ENCODE assay signal across 23 mouse cellular contexts in genomic region chr4:136112344-136112743, GRCm38 (mm10). TPM values are rescaled to one million over a fixed set of nuclear protein-coding genes. Genes with fewer than 3 reads are reported as not detected.
DNase-seq lines count a peak whose midpoint lies in the region; ATAC-seq and TF ChIP-seq lines count a peak whose summit lies in the region.
"Had no signal": no experiment of that assay in that cellular context is flagged by ENCODE, and none has a peak within 500 bp of the region (broad histone marks: within the 10 kb centered on the region; RNA-seq: fewer than 3 reads in every experiment).

No protein-coding gene starts in this region.

- no peak for DNase-seq in kidney, postnatal 14 days
- peak; percentile 28 to 43 for DNase-seq in natural killer cell, adult 2 months (ENCODE audit: low spot score in 2 of 2)
- DNase-seq in thymus, postnatal 4 days: peak; percentile 66
- DNase-seq: adrenal gland, adult 2 months; cerebellum, adult 8-10 months; gastrocnemius, adult 2 months; heart, postnatal 14 days; kidney, postnatal 36 days; right cerebral cortex, adult 18-20 months had no signal

- no peaks in the 10 kb centered on the region for H3K9me3 ChIP-seq in kidney, embryonic 16.5 days (ENCODE audit: low read length)
- no peaks in the 10 kb centered on the region for H3K9me3 ChIP-seq in intestine, embryonic 16.5 days (ENCODE audit: control insufficient read depth, low read length)
- no peaks in the 10 kb centered on the region for H3K9me3 ChIP-seq in intestine, postnatal 0 days (ENCODE audit: control insufficient read depth)
- H3K9me3 ChIP-seq: embryonic facial prominence, embryonic 12.5 days; heart, embryonic 12.5 days; intestine, embryonic 15.5 days; liver, embryonic 15.5 days; neural tube, embryonic 13.5 days had no signal

- no peak overlapping the region for H3K9ac ChIP-seq in kidney, embryonic 16.5 days (replicated peaks; ENCODE audit: low read length)
- H3K9ac ChIP-seq in intestine, embryonic 16.5 days (ENCODE audit: low read depth, low read length): no peak overlapping the region
- no peak overlapping the region for H3K9ac ChIP-seq in intestine, postnatal 0 days (ENCODE audit: low read depth, low read length)
- H3K9ac ChIP-seq: embryonic facial prominence, embryonic 12.5 days; heart, embryonic 12.5 days; hindbrain, embryonic 14.5 days; intestine, embryonic 15.5 days; liver, embryonic 15.5 days; neural tube, embryonic 13.5 days had no signal

- H3K36me3 ChIP-seq in kidney, embryonic 16.5 days (ENCODE audit: insufficient read depth, low read length): no peaks in the 10 kb centered on the region
- no peaks in the 10 kb centered on the region for H3K36me3 ChIP-seq in intestine, embryonic 16.5 days (ENCODE audit: control insufficient read depth, insufficient read depth, low read length)
- H3K36me3 ChIP-seq in intestine, postnatal 0 days (ENCODE audit: control insufficient read depth, insufficient read depth): no peaks in the 10 kb centered on the region
- H3K36me3 ChIP-seq: embryonic facial prominence, embryonic 12.5 days; heart, embryonic 12.5 days; intestine, embryonic 15.5 days; liver, embryonic 15.5 days; neural tube, embryonic 13.5 days had no signal

- 46% methylated on average over 5 of the region's 5 CpGs for WGBS in kidney, embryonic 16.5 days
- WGBS in intestine, embryonic 16.5 days: 70% methylated on average over 5 of the region's 5 CpGs
- WGBS in intestine, postnatal 0 days: 59% methylated on average over 5 of the region's 5 CpGs

- H3K4me3 ChIP-seq in kidney, embryonic 16.5 days (ENCODE audit: low read length): no peak overlapping the region
- H3K4me3 ChIP-seq in intestine, embryonic 16.5 days (ENCODE audit: low read length): no peak overlapping the region
- H3K4me3 ChIP-seq in intestine, postnatal 0 days (ENCODE audit: low read depth, low read length): no peak overlapping the region
- H3K4me3 ChIP-seq: embryonic facial prominence, embryonic 12.5 days; gastrocnemius, adult 2 months; heart, embryonic 12.5 days; intestine, embryonic 15.5 days; liver, embryonic 15.5 days; neural tube, embryonic 13.5 days had no signal

- no peak overlapping the region for H3K4me2 ChIP-seq in kidney, embryonic 16.5 days (replicated peaks; ENCODE audit: low read depth, low read length)
- H3K4me2 ChIP-seq in intestine, embryonic 16.5 days (ENCODE audit: low read depth, low read length): no peak overlapping the region
- H3K4me2 ChIP-seq in intestine, postnatal 0 days (replicated peaks; ENCODE audit: low read depth): no peak overlapping the region
- H3K4me2 ChIP-seq: embryonic facial prominence, embryonic 12.5 days; heart, embryonic 12.5 days; hindbrain, embryonic 14.5 days; intestine, embryonic 15.5 days; liver, embryonic 15.5 days; midbrain, embryonic 11.5 days; neural tube, embryonic 13.5 days had no signal

- TF ChIP-seq CTCF in intestine, postnatal 0 days (IDR thresholded peaks at IDR 0.05; ENCODE audit: low read depth): no peak

- H3K27me3 ChIP-seq in kidney, embryonic 16.5 days (ENCODE audit: insufficient read depth, low read length): no peaks in the 10 kb centered on the region
- H3K27me3 ChIP-seq in intestine, embryonic 16.5 days (replicated peaks; ENCODE audit: control insufficient read depth, insufficient read depth, low read length): no peaks in the 10 kb centered on the region
- H3K27me3 ChIP-seq in intestine, postnatal 0 days (replicated peaks; ENCODE audit: control insufficient read depth, insufficient read depth, low read length): no peaks in the 10 kb centered on the region
- H3K27me3 ChIP-seq: embryonic facial prominence, embryonic 12.5 days; heart, embryonic 12.5 days; intestine, embryonic 15.5 days; neural tube, embryonic 13.5 days had no signal

- no peak overlapping the region for H3K27ac ChIP-seq in kidney, embryonic 16.5 days (ENCODE audit: low read length)
- no peak overlapping the region for H3K27ac ChIP-seq in intestine, embryonic 16.5 days (ENCODE audit: low read length)
- no peak overlapping the region for H3K27ac ChIP-seq in intestine, postnatal 0 days (ENCODE audit: low read depth, low read length)
- H3K27ac ChIP-seq: embryonic facial prominence, embryonic 12.5 days; gastrocnemius, adult 2 months; hindbrain, embryonic 14.5 days; intestine, embryonic 15.5 days; liver, embryonic 15.5 days; macrophage; neural tube, embryonic 13.5 days had no signal

- peak; percentile 52; the same call in 1 of the 2 replicates for ATAC-seq in kidney, embryonic 16.5 days (ENCODE audit: low FRiP score, low TSS enrichment)
- 0 out of 2 replicates have a peak, but pooled peaks have one; percentile 25 for ATAC-seq in common myeloid progenitor, adult 5-6 weeks (replicated peaks; ENCODE audit: low read depth, poor library complexity, severe bottlenecking)
- ATAC-seq in intestine, embryonic 16.5 days: no peak
- ATAC-seq in intestine, postnatal 0 days: no peak
- ATAC-seq: forebrain, embryonic 16.5 days; intestine, embryonic 15.5 days had no signal

- peaks cover 14% of the 10 kb centered on the region for H3K4me1 ChIP-seq in kidney, embryonic 16.5 days (ENCODE audit: insufficient read depth, low read length)
- peaks cover 4% of the 10 kb centered on the region; the same call in 1 of the 2 replicates for H3K4me1 ChIP-seq in intestine, embryonic 16.5 days (ENCODE audit: control insufficient read depth, insufficient read depth, low read length)
- H3K4me1 ChIP-seq in intestine, postnatal 0 days (replicated peaks; ENCODE audit: control insufficient read depth, insufficient read depth, low read length): no peaks in the 10 kb centered on the region
- H3K4me1 ChIP-seq: neural tube, embryonic 13.5 days had no signal

RNA-seq across cellular contexts. Expression of gene Id3, which starts 31.0 kb away (rescaled TPM):
- polyA plus RNA-seq in kidney, embryonic 16.5 days (2015; fragmentation: Nextera tagmentation; extraction: Ambion mirVana): 953 and 999 TPM in 2 replicates
- 2.2 TPM in 1 of 2 replicates, not detected in the other for total RNA-seq in common myeloid progenitor, adult 5-6 weeks (2017)
- polyA plus RNA-seq in intestine, embryonic 16.5 days (2015; fragmentation: Nextera tagmentation; extraction: Ambion mirVana): 232 and 245 TPM in 2 replicates
- polyA plus RNA-seq in intestine, postnatal 0 days (2015; fragmentation: Nextera tagmentation; extraction: Ambion mirVana): 106 and 118 TPM in 2 replicates
- total RNA-seq: granulocyte monocyte progenitor cell, adult 5-6 weeks had no signal

RNA-seq across cellular contexts. Expression of gene Rpl11, which starts 59.1 kb away (rescaled TPM):
- 372 and 438 TPM in 2 replicates for polyA plus RNA-seq in kidney, embryonic 16.5 days (2015; fragmentation: Nextera tagmentation; extraction: Ambion mirVana)
- total RNA-seq in common myeloid progenitor, adult 5-6 weeks (2017): 1,101 and 1,166 TPM in 2 replicates
- 407 and 467 TPM in 2 replicates for polyA plus RNA-seq in intestine, embryonic 16.5 days (2015; fragmentation: Nextera tagmentation; extraction: Ambion mirVana)
- polyA plus RNA-seq in intestine, postnatal 0 days (2015; fragmentation: Nextera tagmentation; extraction: Ambion mirVana): 268 and 276 TPM in 2 replicates

RNA-seq across cellular contexts. Expression of gene E2f2, which starts 59.9 kb away (rescaled TPM):
- polyA plus RNA-seq in kidney, embryonic 16.5 days (2015; fragmentation: Nextera tagmentation; extraction: Ambion mirVana): 7.3 and 8.3 TPM in 2 replicates
- total RNA-seq in common myeloid progenitor, adult 5-6 weeks (2017): 4.3 and 6.8 TPM in 2 replicates
- polyA plus RNA-seq in intestine, embryonic 16.5 days (2015; fragmentation: Nextera tagmentation; extraction: Ambion mirVana): 7.5 and 9.3 TPM in 2 replicates
- polyA plus RNA-seq in intestine, postnatal 0 days (2015; fragmentation: Nextera tagmentation; extraction: Ambion mirVana): 4.1 and 4.2 TPM in 2 replicates

Comparison
In these comparisons a context has a peak if more than half of its experiments do, and no peak if none do; other contexts are left out.
1. ATAC-seq: peak in kidney, embryonic 16.5 days (single experiment) and common myeloid progenitor, adult 5-6 weeks (single experiment); none in intestine, embryonic 16.5 days (single experiment) and intestine, postnatal 0 days (single experiment).